Mouse (Mus musculus) midbrain, embryonic 15.5 days (tissue): ENCODE measurements around the gene Unc5cl. TPM values are rescaled to one million over a fixed set of nuclear protein-coding genes. Genes with fewer than 3 reads are reported as not detected.
A peak's percentile ranks its signal among the peaks of the same experiment; 100 is the strongest.
"Not testable (repeated sequence)": the region's sequence is repeated elsewhere in the genome, so short reads cannot be mapped to it uniquely, and the experiment has no call there.

Source experiments
- ATAC-seq: fragments of 200-750 bp; cut with Nextera tagmentation; replicated peaks from 2 replicates; pipeline ENCODE4 v1.8.0; 2017; ENCODE audit warnings: moderate TSS enrichment
- H3K27ac ChIP-seq: fragments of 300-500 bp; sonication (generic); 2 replicates; pipeline ENCODE4 v1.5.1; 2015; ENCODE audit warnings: mild to moderate bottlenecking, inconsistent platforms
- H3K27me3 ChIP-seq: fragments of 300-500 bp; sonication (generic); replicated peaks from 2 replicates; pipeline ENCODE4 v1.6.1; 2015; ENCODE audit warnings: inconsistent platforms
- H3K36me3 ChIP-seq: fragments of 300-500 bp; sonication (generic); replicated peaks from 2 replicates; pipeline ENCODE4 v1.6.1; 2015; ENCODE audit warnings: inconsistent platforms
- H3K4me1 ChIP-seq: fragments of 300-500 bp; sonication (generic); 2 replicates; pipeline ENCODE4 v1.6.1; 2015; ENCODE audit warnings: inconsistent platforms
- H3K4me2 ChIP-seq: fragments of 300-500 bp; sonication (generic); 2 replicates; pipeline ENCODE4 v1.6.1; 2015; ENCODE audit warnings: inconsistent platforms, mild to moderate bottlenecking, moderate library complexity
- H3K4me3 ChIP-seq: fragments of 300-500 bp; sonication (generic); 2 replicates; pipeline ENCODE4 v1.5.1; 2015; ENCODE audit warnings: mild to moderate bottlenecking, inconsistent platforms
- H3K9ac ChIP-seq: fragments of 300-500 bp; sonication (generic); 2 replicates; pipeline ENCODE4 v1.6.1; 2015; ENCODE audit warnings: mild to moderate bottlenecking, inconsistent platforms
- H3K9me3 ChIP-seq: fragments of 300-500 bp; sonication (generic); 2 replicates; pipeline ENCODE4 v1.6.1; 2016; ENCODE audit warnings: inconsistent platforms
- WGBS: fragments of 180-500 bp; shearing (Covaris S2); methylation state at CpG from one replicate; pipeline ENCODE4 v1.1.7; 2015; ENCODE audit warnings: mixed read lengths; 5-methylcytosine and 5-hydroxymethylcytosine counted together
- polyA plus RNA-seq: library from polyadenylated mRNA; unstranded; fragments of >200 nt; fragmentation: Nextera tagmentation; extraction: Ambion mirVana; gene quantifications from 2 replicates; pipeline ENCODE4 v1.2.1, GENCODE M21; 2015

Gene Unc5cl
- polyA plus RNA-seq, 1 experiment from 2014 or later, result 0.22 TPM

DNA sequence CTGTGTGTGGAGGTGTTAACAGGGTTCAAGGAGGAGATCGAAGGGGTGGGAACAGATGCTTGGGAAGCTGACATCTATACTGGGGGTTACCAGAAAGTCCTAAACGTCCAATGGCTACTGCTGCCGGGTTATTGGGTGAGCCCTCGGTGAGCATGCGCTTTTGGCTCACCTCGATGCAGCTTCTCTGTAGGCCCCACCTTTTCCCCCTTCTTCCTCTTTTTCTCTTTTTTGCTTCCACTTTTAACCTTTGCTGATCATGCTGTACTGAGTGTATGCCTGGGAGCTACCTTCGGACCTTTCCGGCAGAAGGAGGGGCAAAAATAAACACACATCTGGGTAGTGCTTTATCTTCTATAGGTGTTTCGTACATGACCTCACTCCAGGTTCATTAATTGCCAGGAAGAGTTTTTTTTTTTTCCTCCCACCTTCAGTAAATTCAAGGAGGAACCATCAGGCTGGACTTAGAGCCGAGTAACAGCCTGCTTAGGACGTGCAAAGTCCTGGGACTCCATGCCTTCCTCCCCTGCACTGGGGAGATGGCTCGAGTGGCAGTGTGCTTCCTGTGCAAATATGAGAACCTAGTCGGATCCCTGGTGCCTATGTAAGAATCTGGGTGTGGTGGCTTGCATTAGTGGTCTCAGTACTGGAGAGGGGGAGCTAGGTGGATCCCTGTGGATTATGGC is 3.4 kb downstream of the Unc5cl start:
- Histone ChIP-seq H3K9ac (no peak overlapping the region), H3K27ac (no peak overlapping the region), H3K4me3 (no peak overlapping the region), H3K27me3 (no peaks in the 10 kb centered on the region), H3K9me3 (no peaks in the 10 kb centered on the region), H3K4me2 (no peak overlapping the region), H3K36me3 (no peaks in the 10 kb centered on the region), H3K4me1 (no peaks in the 10 kb centered on the region)
- 89% methylated on average over 13 of the region's 13 CpGs for WGBS
- no peak for ATAC-seq

DNA sequence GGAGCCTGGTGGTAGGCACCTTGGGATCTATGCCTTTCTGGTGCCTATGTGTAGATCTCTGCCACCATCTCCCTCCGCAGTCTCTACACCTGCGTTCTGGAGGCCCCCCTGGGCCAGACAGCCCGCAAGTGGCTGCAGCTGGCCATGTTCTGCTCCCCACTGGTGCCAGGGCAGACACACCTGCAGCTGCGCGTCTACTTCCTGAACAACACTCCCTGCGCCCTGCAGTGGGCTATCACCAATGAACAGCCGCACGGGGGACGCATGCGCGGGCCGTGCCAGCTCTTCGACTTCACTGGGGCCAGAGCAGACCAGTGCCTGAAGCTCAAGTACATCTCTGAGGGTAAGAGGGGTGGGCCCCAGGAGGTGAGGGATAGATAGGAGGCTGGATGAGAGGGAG is 7.4 kb downstream of the Unc5cl start:
- 95% methylated on average over 13 of the region's 13 CpGs for WGBS
- no peaks in the 10 kb centered on the region for H3K9me3 ChIP-seq
- H3K4me2 ChIP-seq, result no peak overlapping the region
- no peak overlapping the region for H3K4me3 ChIP-seq
- H3K27ac ChIP-seq, result no peak overlapping the region
- no peak for ATAC-seq
- no peaks in the 10 kb centered on the region for H3K4me1 ChIP-seq
- H3K9ac ChIP-seq, result no peak overlapping the region
- H3K27me3 ChIP-seq, result no peaks in the 10 kb centered on the region
- H3K36me3 ChIP-seq, result no peaks in the 10 kb centered on the region

DNA sequence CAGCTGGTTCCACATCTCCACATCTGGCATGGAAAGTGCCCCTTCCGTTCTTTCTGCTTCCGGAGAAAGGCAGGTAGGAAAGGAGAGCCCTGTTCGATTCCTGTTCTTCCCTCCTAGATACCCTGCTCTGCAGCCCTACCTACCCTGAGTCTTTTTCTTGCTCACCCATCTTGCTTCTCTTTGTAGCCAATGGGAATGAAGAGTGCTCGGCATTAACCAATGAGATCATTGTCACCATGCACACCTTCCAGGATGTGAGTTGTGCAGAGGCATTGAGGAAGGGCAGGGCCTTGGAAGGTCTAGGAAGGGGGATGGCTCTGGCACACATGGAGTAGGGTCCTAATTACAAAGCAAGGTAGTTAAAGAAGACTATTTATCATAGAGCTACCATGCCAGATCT is 8.7 kb downstream of the Unc5cl start:
- no peak for ATAC-seq
- peaks cover 10% of the 10 kb centered on the region for H3K4me1 ChIP-seq
- WGBS, result 92% methylated on average over 4 of the region's 4 CpGs

DNA sequence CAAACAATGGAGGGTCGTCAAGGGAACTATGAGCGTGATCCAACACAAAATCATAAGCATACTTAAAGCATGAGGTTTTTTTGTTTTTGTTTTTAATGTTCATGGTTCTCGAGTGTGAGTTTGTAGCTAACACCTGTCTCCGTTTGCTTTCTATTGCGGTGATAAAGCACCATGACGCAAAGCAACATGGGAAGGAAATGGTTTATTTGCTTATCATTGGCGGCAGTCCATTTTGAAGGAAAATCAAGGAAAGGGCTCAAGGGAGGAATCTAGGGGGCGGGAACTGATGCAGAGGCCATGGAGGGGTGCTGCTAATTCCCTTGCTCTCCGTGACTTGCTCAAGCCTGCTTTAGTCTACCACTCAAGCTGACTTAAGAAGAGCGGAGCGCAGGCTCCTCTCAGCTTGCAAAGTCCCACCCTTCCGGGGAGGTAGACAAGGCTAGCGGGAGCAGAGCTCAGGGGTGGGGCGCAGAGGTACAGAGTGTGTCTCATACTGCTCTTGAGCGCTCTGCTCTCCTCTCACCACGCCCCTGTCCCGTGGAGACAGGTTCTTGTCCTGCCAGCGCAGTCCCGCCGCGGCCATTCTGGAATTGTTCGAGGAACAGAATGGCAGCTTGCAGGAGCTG is 12.2 kb downstream of the Unc5cl start:
- Histone ChIP-seq H3K27me3 (no peaks in the 10 kb centered on the region), H3K4me3 (peak overlapping the region; percentile 15), H3K9ac (no peak overlapping the region), H3K27ac (no peak overlapping the region), H3K9me3 (no peaks in the 10 kb centered on the region), H3K4me1 (peaks cover 10% of the 10 kb centered on the region), H3K4me2 (peak overlapping the region; percentile 23), H3K36me3 (no peaks in the 10 kb centered on the region)
- 43% methylated on average over 22 of the region's 22 CpGs for whole genome bisulfite sequencing
- ATAC-seq, result peak; percentile 49

More for the DNA sequence above, 8.7 kb downstream of the Unc5cl start:
- Histone ChIP-seq H3K4me2 (no peak overlapping the region), H3K9me3 (no peaks in the 10 kb centered on the region), H3K4me3 (no peak overlapping the region), H3K27ac (no peak overlapping the region), H3K36me3 (no peaks in the 10 kb centered on the region), H3K9ac (no peak overlapping the region), H3K27me3 (no peaks in the 10 kb centered on the region)

DNA sequence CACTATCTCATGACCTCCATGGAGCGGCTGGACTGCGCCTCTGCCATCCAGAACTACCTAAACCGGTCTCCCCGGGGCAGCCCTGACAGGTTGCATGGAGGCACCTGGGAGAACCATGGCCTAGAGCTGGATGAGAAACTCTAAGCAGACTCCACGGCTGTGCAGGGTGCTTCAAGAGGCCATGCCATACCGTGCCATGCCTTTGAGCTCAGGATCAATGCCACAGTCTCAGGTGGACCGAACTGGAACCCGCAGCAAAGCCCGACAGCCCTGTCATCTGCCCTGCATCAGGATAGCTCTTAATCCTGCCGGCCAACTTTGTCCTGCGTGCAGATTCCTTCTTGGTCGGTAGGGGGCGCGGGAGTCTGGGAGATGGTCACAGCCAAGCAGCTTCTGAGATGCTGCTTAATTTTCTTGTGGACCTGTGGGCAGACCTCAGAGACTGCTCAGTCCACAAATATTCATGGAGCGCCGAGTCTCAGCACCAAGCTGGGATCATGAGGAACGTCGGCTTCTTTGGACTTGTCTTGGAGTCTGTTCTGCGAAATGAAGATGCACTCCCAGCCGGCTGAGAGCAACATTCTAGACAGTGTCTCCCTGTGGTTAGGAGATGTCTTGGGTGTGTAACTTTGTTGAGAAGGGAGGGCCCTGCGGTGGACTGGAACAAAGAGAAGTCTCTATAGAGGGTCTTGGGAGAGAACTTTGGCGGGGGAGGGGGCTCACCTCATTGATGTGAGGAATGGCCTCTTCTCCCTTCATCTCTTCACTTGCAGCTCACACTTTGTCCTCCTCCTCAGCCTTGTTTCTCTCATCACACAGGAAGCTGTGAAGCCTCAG is 12.9 kb downstream of the Unc5cl start:
- WGBS, result 10% methylated on average over 22 of the region's 22 CpGs
- Histone ChIP-seq H3K4me3 (peak overlapping the region; percentile 15), H3K4me1 (peaks cover 10% of the 10 kb centered on the region), H3K27ac (no peak overlapping the region), H3K4me2 (peak overlapping the region; percentile 35), H3K9me3 (no peaks in the 10 kb centered on the region), H3K36me3 (no peaks in the 10 kb centered on the region), H3K27me3 (no peaks in the 10 kb centered on the region), H3K9ac (no peak overlapping the region)
- peak; percentile 89 for ATAC-seq

DNA sequence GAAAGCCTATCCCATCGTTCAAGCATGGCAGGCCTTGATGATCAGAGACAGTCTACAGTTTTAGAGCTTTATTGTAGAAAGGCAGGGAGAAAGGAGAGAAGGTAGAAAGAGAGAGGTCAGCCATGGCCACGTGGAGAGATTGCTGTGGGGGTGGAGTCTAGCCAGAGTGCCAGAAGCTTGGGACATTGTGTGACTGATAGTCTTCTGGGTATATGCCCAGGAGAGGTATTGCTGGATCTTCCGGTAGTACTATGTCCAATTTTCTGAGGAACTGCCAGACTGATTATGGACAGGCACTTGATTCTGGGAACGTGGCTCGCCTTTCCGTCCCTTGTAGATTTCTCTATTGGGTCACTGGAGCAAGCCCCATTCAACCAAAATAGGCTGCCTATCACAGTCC is 19.6 kb downstream of the Unc5cl start:
- H3K36me3 ChIP-seq, H3K4me2 ChIP-seq, H3K27ac ChIP-seq, H3K9me3 ChIP-seq, H3K4me1 ChIP-seq, H3K27me3 ChIP-seq, H3K4me3 ChIP-seq, H3K9ac ChIP-seq, ATAC-seq: not testable (repeated sequence)
- WGBS, result 86% methylated on average over 6 of the region's 6 CpGs

DNA sequence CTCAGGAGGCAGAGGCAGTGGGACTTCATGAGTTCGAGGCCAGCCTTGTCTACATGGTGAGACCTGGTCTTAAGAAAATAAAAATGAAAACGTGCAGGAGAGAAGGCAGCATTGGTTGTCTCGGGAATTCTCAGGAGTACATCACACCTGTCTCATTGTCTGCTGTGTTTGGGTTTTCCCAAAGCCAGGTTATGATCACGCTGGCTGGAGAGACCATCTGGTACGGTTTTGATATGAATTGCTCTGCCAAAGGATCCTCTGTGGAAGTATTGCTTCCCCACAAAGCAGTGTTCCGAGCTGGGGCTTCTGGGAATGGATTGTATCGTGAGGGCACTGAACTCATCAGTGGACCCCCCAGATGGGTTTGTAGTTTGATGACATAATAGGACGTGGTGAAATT is 20.7 kb downstream of the Unc5cl start:
- no peaks in the 10 kb centered on the region for H3K9me3 ChIP-seq
- WGBS, result 86% methylated on average over 8 of the region's 8 CpGs
- no peaks in the 10 kb centered on the region for H3K27me3 ChIP-seq
- no peak overlapping the region for H3K27ac ChIP-seq
- H3K36me3 ChIP-seq, result no peaks in the 10 kb centered on the region
- no peak overlapping the region for H3K9ac ChIP-seq
- no peak for ATAC-seq
- no peak overlapping the region for H3K4me3 ChIP-seq
- no peaks in the 10 kb centered on the region for H3K4me1 ChIP-seq
- no peak overlapping the region for H3K4me2 ChIP-seq

DNA sequence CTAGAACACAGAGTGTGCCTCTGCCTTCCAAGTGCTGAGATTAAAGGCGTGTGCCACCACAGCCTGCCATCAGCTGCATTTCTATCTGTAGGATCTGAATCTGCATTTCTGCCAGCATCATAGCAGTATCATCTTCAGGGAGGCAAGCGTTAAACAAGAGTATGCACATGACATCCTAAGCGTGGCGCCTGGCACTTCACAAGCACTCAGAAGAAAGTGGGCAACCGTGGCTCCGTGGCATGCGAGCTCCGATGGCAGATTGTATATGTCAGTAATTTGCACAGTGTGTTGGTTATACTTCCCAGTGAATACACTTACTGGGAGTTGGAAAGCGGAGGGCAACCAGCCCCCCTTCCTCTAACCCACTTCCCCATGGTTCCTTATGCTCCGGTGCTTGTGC is 25.3 kb downstream of the Unc5cl start:
- ATAC-seq, result no peak

DNA sequence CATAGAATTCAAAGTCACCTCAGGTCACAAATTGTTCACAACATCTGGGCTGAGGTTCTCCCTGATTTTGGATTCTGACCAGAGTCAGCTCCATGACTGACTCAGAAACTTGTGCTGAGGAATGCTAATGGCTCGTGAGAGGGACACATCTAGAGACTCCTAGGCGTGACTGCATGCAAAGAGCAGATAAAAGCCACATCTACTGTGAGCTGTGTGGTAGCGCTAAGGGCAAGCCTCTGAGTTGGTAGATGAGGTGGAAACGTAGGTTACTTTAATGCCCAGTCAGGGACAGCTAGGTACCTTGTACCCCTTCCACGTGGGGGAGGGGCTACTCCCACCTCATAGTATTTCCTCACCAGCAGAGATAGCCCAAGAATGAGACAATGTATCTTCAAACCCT is 29.1 kb downstream of the Unc5cl start:
- Histone ChIP-seq H3K4me3 (no peak overlapping the region), H3K4me2 (no peak overlapping the region), H3K9ac (no peak overlapping the region), H3K9me3 (no peaks in the 10 kb centered on the region), H3K27me3 (no peaks in the 10 kb centered on the region), H3K27ac (no peak overlapping the region), H3K4me1 (no peaks in the 10 kb centered on the region), H3K36me3 (no peaks in the 10 kb centered on the region)
- no peak for ATAC-seq
- 92% methylated on average over 5 of the region's 5 CpGs for WGBS

More for the DNA sequence above, 25.3 kb downstream of the Unc5cl start:
- Histone ChIP-seq H3K9ac (no peak overlapping the region), H3K27ac (no peak overlapping the region), H3K9me3 (no peaks in the 10 kb centered on the region), H3K36me3 (no peaks in the 10 kb centered on the region), H3K4me3 (no peak overlapping the region), H3K4me1 (no peaks in the 10 kb centered on the region), H3K4me2 (no peak overlapping the region), H3K27me3 (no peaks in the 10 kb centered on the region)
- WGBS, result 85% methylated on average over 10 of the region's 10 CpGs

DNA sequence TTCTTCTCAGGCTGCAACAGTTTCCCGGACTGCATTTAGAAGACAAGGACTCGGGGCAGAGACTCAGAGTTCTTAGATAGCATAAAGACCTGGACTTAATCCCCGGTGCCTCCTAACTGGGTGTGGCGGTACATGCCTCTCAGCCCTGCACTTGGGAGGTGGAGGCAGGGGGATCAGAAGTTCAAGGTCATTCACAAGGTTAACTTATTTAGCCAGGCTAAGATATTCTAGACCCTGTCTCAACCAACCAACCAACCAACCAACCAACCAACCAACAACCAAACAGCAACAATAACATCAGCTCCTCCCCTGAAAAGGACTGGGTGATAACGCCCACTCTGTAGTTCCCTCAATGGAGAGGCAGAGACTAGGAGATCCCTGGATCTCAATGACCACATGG is 29.5 kb downstream of the Unc5cl start:
- no peak overlapping the region for H3K4me2 ChIP-seq
- ATAC-seq, result no peak
- no peaks in the 10 kb centered on the region for H3K27me3 ChIP-seq
- H3K4me3 ChIP-seq, result no peak overlapping the region
- 92% methylated on average over 5 of the region's 5 CpGs for WGBS
- H3K9ac ChIP-seq, result no peak overlapping the region
- H3K27ac ChIP-seq, result no peak overlapping the region
- H3K9me3 ChIP-seq, result no peaks in the 10 kb centered on the region
- H3K4me1 ChIP-seq, result no peaks in the 10 kb centered on the region
- H3K36me3 ChIP-seq, result no peaks in the 10 kb centered on the region

DNA sequence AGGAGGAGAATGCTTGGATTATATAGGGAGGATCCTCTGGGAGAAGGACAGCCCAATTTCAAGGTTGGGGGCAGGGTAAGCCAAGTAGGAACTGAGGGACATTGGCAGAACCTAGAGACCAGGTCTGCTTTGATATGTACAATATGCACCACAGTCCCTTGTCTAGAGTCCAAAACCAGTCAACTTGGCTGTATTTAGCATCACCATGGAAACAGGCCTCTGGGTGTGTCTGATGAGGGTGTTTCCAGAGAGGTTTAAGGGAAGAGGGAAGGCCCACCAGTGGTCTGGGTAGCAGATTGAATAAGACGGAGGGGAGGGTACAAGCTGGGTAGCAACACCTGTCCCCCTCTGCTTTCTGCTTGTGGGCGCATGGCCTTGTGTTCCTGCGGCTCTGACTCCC is 34.8 kb downstream of the Unc5cl start:
- H3K36me3 ChIP-seq, result no peaks in the 10 kb centered on the region
- H3K27me3 ChIP-seq, result no peaks in the 10 kb centered on the region
- no peaks in the 10 kb centered on the region for H3K9me3 ChIP-seq
- 87% methylated on average over 3 of the region's 3 CpGs for WGBS
- no peak overlapping the region for H3K27ac ChIP-seq
- H3K4me3 ChIP-seq, result no peak overlapping the region
- ATAC-seq, result no peak
- no peak overlapping the region for H3K4me2 ChIP-seq
- H3K4me1 ChIP-seq, result no peaks in the 10 kb centered on the region
- H3K9ac ChIP-seq, result no peak overlapping the region

DNA sequence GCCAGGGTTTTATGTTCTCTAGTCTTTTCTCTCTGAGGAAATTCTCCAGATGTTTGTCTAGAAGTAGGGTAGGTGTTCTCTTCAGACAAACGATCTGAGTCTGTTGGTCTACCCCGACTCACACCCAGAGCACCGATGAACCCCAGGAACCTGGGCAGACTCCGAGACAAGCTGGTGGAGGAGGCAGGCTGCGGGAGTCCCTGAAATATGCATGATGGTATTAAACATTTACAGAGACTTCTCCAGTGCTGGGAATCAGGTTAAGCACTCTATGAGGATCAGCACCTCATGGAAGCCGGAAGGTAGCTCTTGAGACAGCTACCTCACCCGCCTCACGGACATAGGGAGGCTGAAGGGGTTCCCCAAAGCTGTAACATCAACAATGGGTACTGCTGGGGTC is 37.9 kb downstream of the Unc5cl start:
- Histone ChIP-seq H3K27me3 (no peaks in the 10 kb centered on the region), H3K4me2 (no peak overlapping the region), H3K9ac (no peak overlapping the region), H3K9me3 (no peaks in the 10 kb centered on the region), H3K4me3 (no peak overlapping the region), H3K4me1 (no peaks in the 10 kb centered on the region), H3K36me3 (no peaks in the 10 kb centered on the region), H3K27ac (no peak overlapping the region)
- no peak for ATAC-seq
- WGBS, result 87% methylated on average over 8 of the region's 8 CpGs
